Mouse (Mus musculus): Measurements from ENCODE around the gene Fndc10. TPM values are rescaled to one million over a fixed set of nuclear protein-coding genes. Genes with fewer than 3 reads are reported as not detected.

Gene Fndc10
- 0.72 TPM for polyA plus RNA-seq (2017; shearing (Covaris generic))

GRCm38 (mm10) chr4:155694111-155694481 lies at the start of gene Fndc10:
TSS of gene Fndc10 (plus strand) at chr4:155694342.

GRCm38 (mm10) chr4:155645308-155645707 lies 48.8 kb upstream of the Fndc10 start, which contains the start of gene Gm10563:
TSS of gene Gm10563 (minus strand) at chr4:155645408.

GRCm38 (mm10) chr4:155653086-155653450 lies 41.1 kb upstream of the Fndc10 start, which contains the start of gene Mmp23:
TSS of gene Mmp23 (minus strand) at chr4:155653384.

GRCm38 (mm10) chr4:155668689-155669597 lies 25.2 kb upstream of the Fndc10 start, which contains the start of gene Mib2:
TSS of gene Mib2 (minus strand) at chr4:155669198.

GRCm38 (mm10) chr4:155704721-155705591 lies 10.8 kb downstream of the Fndc10 start, which contains the start of gene Ssu72:
TSS of gene Ssu72 (plus strand) at chr4:155704800.

GRCm38 (mm10) chr4:155734350-155734941 lies 40.3 kb downstream of the Fndc10 start, which contains the start of gene Tmem240:
TSS of gene Tmem240 (plus strand) at chr4:155734800.

Other genes with a start within 250 kb of the Fndc10 start
- not detected for gene Tmem52, start 225.2 kb upstream of the Fndc10 start, polyA plus RNA-seq (2017; shearing (Covaris generic))
- 23.7 TPM for gene Gnb1, start 203.0 kb upstream of the Fndc10 start, polyA plus RNA-seq (2017; shearing (Covaris generic))
- 103 TPM for gene Nadk, start 132.0 kb upstream of the Fndc10 start, polyA plus RNA-seq (2017; shearing (Covaris generic))
- gene Slc35e2, start 92.9 kb upstream of the Fndc10 start, polyA plus RNA-seq (2017; shearing (Covaris generic)), result 11.9 TPM
- 160 TPM for gene Cdk11b, start 69.5 kb upstream of the Fndc10 start, polyA plus RNA-seq (2017; shearing (Covaris generic))
- not detected for gene Gm10563, start 48.9 kb upstream of the Fndc10 start, polyA plus RNA-seq (2017; shearing (Covaris generic))
- 0.19 TPM for gene Mmp23, start 41.0 kb upstream of the Fndc10 start, polyA plus RNA-seq (2017; shearing (Covaris generic))
- gene Mib2, start 25.1 kb upstream of the Fndc10 start, polyA plus RNA-seq (2017; shearing (Covaris generic)), result 30.9 TPM
- gene Ssu72, start 10.5 kb downstream of the Fndc10 start, polyA plus RNA-seq (2017; shearing (Covaris generic)), result 160 TPM
- 0.15 TPM for gene Tmem240, start 40.5 kb downstream of the Fndc10 start, polyA plus RNA-seq (2017; shearing (Covaris generic))
- 28.3 TPM for gene Atad3a, start 66.8 kb downstream of the Fndc10 start, polyA plus RNA-seq (2017; shearing (Covaris generic))
- 0.10 TPM for gene Vwa1, start 80.4 kb downstream of the Fndc10 start, polyA plus RNA-seq (2017; shearing (Covaris generic))
- gene Tmem88b, start 91.5 kb downstream of the Fndc10 start, polyA plus RNA-seq (2017; shearing (Covaris generic)), result not detected
- not detected for gene Ankrd65, start 96.1 kb downstream of the Fndc10 start, polyA plus RNA-seq (2017; shearing (Covaris generic))
- gene Mrpl20, start 108.5 kb downstream of the Fndc10 start, polyA plus RNA-seq (2017; shearing (Covaris generic)), result 151 TPM
- 114 TPM for gene Ccnl2, start 118.1 kb downstream of the Fndc10 start, polyA plus RNA-seq (2017; shearing (Covaris generic))
- 211 TPM for gene Aurkaip1, start 136.9 kb downstream of the Fndc10 start, polyA plus RNA-seq (2017; shearing (Covaris generic))
- 4.8 TPM for gene Mxra8, start 145.3 kb downstream of the Fndc10 start, polyA plus RNA-seq (2017; shearing (Covaris generic))
- gene Dvl1, start 153.1 kb downstream of the Fndc10 start, polyA plus RNA-seq (2017; shearing (Covaris generic)), result 3.0 TPM
- gene Tas1r3, start 169.0 kb downstream of the Fndc10 start, polyA plus RNA-seq (2017; shearing (Covaris generic)), result 0.99 TPM
- 23.9 TPM for gene Cptp, start 175.1 kb downstream of the Fndc10 start, polyA plus RNA-seq (2017; shearing (Covaris generic))
- 75.8 TPM for gene Ints11, start 175.2 kb downstream of the Fndc10 start, polyA plus RNA-seq (2017; shearing (Covaris generic))
- 35.9 TPM for gene Pusl1, start 197.4 kb downstream of the Fndc10 start, polyA plus RNA-seq (2017; shearing (Covaris generic))
- gene Acap3, start 197.5 kb downstream of the Fndc10 start, polyA plus RNA-seq (2017; shearing (Covaris generic)), result 5.7 TPM
- 12.6 TPM for gene Ube2j2, start 249.5 kb downstream of the Fndc10 start, polyA plus RNA-seq (2017; shearing (Covaris generic))

Data from CD4-positive, CD25-positive, alpha-beta regulatory T cell, adult 9 weeks (primary cell).